Mouse (Mus musculus) hindbrain, postnatal 0 days (tissue): ENCODE measurements around the gene Rnase4. TPM values are rescaled to one million over a fixed set of nuclear protein-coding genes. Genes with fewer than 3 reads are reported as not detected.
A peak's percentile ranks its signal among the peaks of the same experiment; 100 is the strongest.

Source experiments
- ATAC-seq: fragments of 200-750 bp; cut with Nextera tagmentation; 2 replicates; pipeline ENCODE4 v1.8.0; 2017; ENCODE audit warnings: mild to moderate bottlenecking, moderate TSS enrichment, moderate library complexity
- DNase-seq: peaks from one replicate; pipeline ENCODE4 v3.0.0-alpha.2; 2015; ENCODE audit warnings: low spot score
- H3K27ac ChIP-seq: fragments of 300-500 bp; sonication (generic); 2 replicates; pipeline ENCODE4 v1.5.1; 2014; ENCODE audit warnings: mild to moderate bottlenecking
- H3K27me3 ChIP-seq: fragments of 300-500 bp; sonication (generic); 2 replicates; pipeline ENCODE4 v1.6.1; 2014; ENCODE audit warnings: low read length, mixed read lengths; ENCODE audit not compliant: insufficient read depth
- H3K36me3 ChIP-seq: fragments of 300-500 bp; sonication (generic); 2 replicates; pipeline ENCODE4 v1.6.1; 2014; ENCODE audit warnings: low read length, mixed read lengths; ENCODE audit not compliant: insufficient read depth
- H3K4me1 ChIP-seq: fragments of 300-500 bp; sonication (generic); 2 replicates; pipeline ENCODE4 v1.6.1; 2014; ENCODE audit warnings: antibody characterized with exemption, low read length, mixed read lengths; ENCODE audit not compliant: insufficient read depth
- H3K4me2 ChIP-seq: fragments of 300-500 bp; sonication (generic); 2 replicates; pipeline ENCODE4 v1.6.1; 2014; ENCODE audit warnings: low read depth, mild to moderate bottlenecking, low read length, moderate library complexity, mixed read lengths
- H3K4me3 ChIP-seq: fragments of 300-500 bp; sonication (generic); 2 replicates; pipeline ENCODE4 v1.5.1; 2014; ENCODE audit warnings: low read length
- H3K9ac ChIP-seq: fragments of 300-500 bp; sonication (generic); replicated peaks from 2 replicates; pipeline ENCODE4 v1.6.1; 2014; ENCODE audit warnings: mild to moderate bottlenecking, low read length, moderate library complexity, mixed read lengths
- H3K9me3 ChIP-seq: fragments of 300-500 bp; sonication (generic); 2 replicates; pipeline ENCODE4 v1.6.1; 2016; ENCODE audit warnings: low read length, mixed read lengths
- CTCF ChIP-seq: IDR thresholded peaks from 2 replicates; pipeline ENCODE4 v1.5.1; 2016; ENCODE audit warnings: antibody characterized with exemption, control low read depth, low read depth
- WGBS: fragments of 180-500 bp; shearing (Covaris S2); extraction: QIAGEN DNeasy Blood & Tissue Kit; methylation state at CpG from one replicate; pipeline ENCODE4 v1.1.7; 2014; 5-methylcytosine and 5-hydroxymethylcytosine counted together
- polyA plus RNA-seq: library from polyadenylated mRNA; unstranded; fragments of >200 nt; fragmentation: Nextera tagmentation; extraction: Ambion mirVana; gene quantifications from 2 replicates; pipeline ENCODE4 v1.2.1, GENCODE M21; 2015
- total RNA-seq: library from RNA; depleted of rRNA; stranded (reverse); fragments of >200 nt; gene quantifications from 2 replicates; pipeline ENCODE4 v1.2.3, GENCODE M21; 2014; rRNA removed

Rnase4 gene
- total RNA-seq, result 22.9 and 34.1 TPM in 2 replicates
- 17.6 and 19.0 TPM in 2 replicates for polyA plus RNA-seq

GRCm38 (mm10) chr14:51090921-51091900 is at the start of gene Rnase4, which contains the start of gene Ang:
Rnase4 (plus strand) TSS chr14:51091077.
Ang (plus strand) TSS chr14:51091150.
- no peaks in the 10 kb centered on the region for H3K36me3 ChIP-seq
- peak within 1 kb of the TSS; percentile 84 for H3K27ac ChIP-seq
- H3K9me3 ChIP-seq, result no peaks in the 10 kb centered on the region
- no peaks in the 10 kb centered on the region for H3K4me1 ChIP-seq
- H3K9ac ChIP-seq, result peak within 1 kb of the TSS; percentile 60
- peak within 1 kb of the TSS; percentile 63 for H3K4me3 ChIP-seq
- peak within 1 kb of the TSS; percentile 75 for H3K4me2 ChIP-seq
- H3K27me3 ChIP-seq, result no peaks in the 10 kb centered on the region
- 8% methylated on average over 33 of the region's 33 CpGs for WGBS
- TF ChIP-seq CTCF, result no peak
- ATAC-seq (peak; percentile 46), DNase-seq (peak; percentile 63)

DNA sequence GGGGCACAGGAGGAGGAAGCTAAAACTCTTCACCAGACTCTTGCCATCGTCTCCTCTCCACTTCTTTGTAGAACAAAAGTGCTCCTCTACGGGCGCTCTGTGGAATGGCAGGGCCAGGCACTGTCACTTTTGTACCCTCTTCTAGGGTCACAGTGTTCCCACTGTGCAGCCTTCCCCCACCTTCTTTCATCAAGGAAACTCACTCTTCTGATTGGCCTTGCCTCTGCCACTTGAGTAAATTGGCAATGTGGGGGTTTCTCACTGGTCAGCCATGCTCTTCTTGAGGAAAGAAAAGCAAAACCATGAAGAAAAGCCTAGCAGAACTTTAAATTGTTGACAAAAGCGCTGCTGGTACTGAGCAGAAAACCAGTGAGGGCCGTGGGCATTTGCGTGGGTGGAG is 49.1 kb upstream of the Rnase4 start, which contains the start of gene Rnase9:
TSS of gene Rnase9 (minus strand) at position 101 of the 400 bp plus-strand sequence.
- Histone ChIP-seq H3K4me1 (no peaks in the 10 kb centered on the region), H3K9ac (no peak within 1 kb of the TSS), H3K27me3 (no peaks in the 10 kb centered on the region), H3K27ac (no peak within 1 kb of the TSS), H3K4me2 (no peak within 1 kb of the TSS), H3K9me3 (no peaks in the 10 kb centered on the region), H3K4me3 (no peak within 1 kb of the TSS), H3K36me3 (no peaks in the 10 kb centered on the region)
- DNase-seq, result no peak
- 58% methylated on average over 6 of the region's 6 CpGs for WGBS
- no peak for TF ChIP-seq CTCF
- no peak for ATAC-seq

DNA sequence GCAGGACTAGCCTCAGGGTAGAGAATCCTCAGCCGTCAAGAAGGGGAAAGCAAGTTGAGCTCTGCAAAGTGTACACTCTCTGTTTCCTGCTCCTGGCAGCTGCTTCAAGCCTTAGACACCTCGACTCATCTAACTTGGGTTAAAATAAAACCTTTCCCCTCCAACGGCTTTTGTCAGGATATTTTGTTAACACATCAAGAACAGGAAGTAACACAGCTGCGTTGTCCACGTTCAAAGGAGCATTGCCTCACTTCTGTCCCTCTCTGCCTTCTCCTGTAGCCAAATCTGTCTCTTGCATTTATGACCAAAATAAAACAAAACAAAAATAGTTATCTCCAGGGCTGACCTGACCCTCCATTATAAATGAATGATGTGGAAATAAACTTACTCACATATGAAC is 43.0 kb upstream of the Rnase4 start:
- Histone ChIP-seq H3K9me3 (no peaks in the 10 kb centered on the region), H3K27ac (no peak overlapping the region), H3K27me3 (no peaks in the 10 kb centered on the region), H3K36me3 (no peaks in the 10 kb centered on the region), H3K9ac (no peak overlapping the region), H3K4me3 (no peak overlapping the region), H3K4me2 (no peak overlapping the region), H3K4me1 (no peaks in the 10 kb centered on the region)
- 78% methylated on average over 5 of the region's 5 CpGs for WGBS
- DNase-seq (no peak), ATAC-seq (no peak)
- no peak for TF ChIP-seq CTCF

DNA sequence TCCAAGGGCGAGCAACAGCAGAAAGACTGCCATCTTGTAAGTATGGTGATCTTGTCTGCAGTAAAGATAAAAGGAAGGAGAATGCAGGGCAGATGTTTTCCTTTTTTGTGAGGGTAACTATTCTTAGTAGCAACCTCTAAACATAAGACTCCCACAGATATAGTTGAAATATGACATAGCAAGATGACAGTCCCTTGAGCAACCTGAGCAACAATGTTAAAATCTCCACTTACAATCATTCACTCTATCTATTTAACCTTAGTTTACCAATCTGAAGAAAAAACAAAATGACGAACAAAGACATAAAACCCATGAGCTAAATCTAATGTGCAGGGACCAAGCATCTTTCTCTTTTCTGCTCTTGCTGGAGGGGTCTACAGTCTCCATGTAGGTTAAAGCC is 40.8 kb upstream of the Rnase4 start, which contains the start of gene Rnase11:
TSS of gene Rnase11 (minus strand) at position 101 of the 400 bp plus-strand sequence.
- ATAC-seq (no peak), DNase-seq (no peak)
- WGBS, result 90% methylated on average over 2 of the region's 2 CpGs
- no peak within 1 kb of the TSS for H3K9ac ChIP-seq
- no peaks in the 10 kb centered on the region for H3K9me3 ChIP-seq
- no peaks in the 10 kb centered on the region for H3K27me3 ChIP-seq
- no peak within 1 kb of the TSS for H3K4me2 ChIP-seq
- H3K4me1 ChIP-seq, result no peaks in the 10 kb centered on the region
- no peaks in the 10 kb centered on the region for H3K36me3 ChIP-seq
- no peak for TF ChIP-seq CTCF
- no peak within 1 kb of the TSS for H3K4me3 ChIP-seq
- no peak within 1 kb of the TSS for H3K27ac ChIP-seq

DNA sequence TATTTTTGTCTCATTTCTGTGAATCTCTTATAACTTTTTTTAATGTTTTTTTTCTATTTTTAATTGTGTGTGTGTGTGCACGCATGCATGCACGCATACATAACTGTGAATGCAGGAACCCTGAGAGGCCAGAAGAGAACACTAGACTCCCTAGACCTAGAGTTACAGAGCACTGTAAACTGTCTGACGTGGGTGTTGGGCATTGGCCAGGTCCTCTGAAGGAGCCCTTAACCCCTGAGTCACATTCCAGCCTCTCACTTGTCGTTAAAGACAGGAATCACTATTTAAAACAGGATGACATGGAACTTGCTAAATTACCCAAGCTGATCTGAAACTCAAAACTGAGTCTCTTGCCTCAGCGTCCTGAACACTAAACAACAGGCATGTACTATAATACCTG is 38.9 kb upstream of the Rnase4 start:
- Histone ChIP-seq H3K4me2 (no peak overlapping the region), H3K36me3 (no peaks in the 10 kb centered on the region), H3K4me3 (no peak overlapping the region), H3K4me1 (no peaks in the 10 kb centered on the region), H3K9me3 (no peaks in the 10 kb centered on the region), H3K9ac (no peak overlapping the region), H3K27me3 (no peaks in the 10 kb centered on the region), H3K27ac (no peak overlapping the region)
- ATAC-seq, result no peak
- no peak for TF ChIP-seq CTCF
- DNase-seq, result no peak
- 64% methylated on average over 5 of the region's 5 CpGs for WGBS

GRCm38 (mm10) chr14:51053176-51053575 is 37.7 kb upstream of the Rnase4 start:
- Histone ChIP-seq H3K27ac (no peak overlapping the region), H3K9ac (no peak overlapping the region), H3K4me3 (no peak overlapping the region), H3K27me3 (no peaks in the 10 kb centered on the region), H3K4me2 (no peak overlapping the region), H3K36me3 (no peaks in the 10 kb centered on the region), H3K4me1 (no peaks in the 10 kb centered on the region), H3K9me3 (no peaks in the 10 kb centered on the region)
- ATAC-seq (no peak), DNase-seq (no peak)
- 65% methylated on average over 5 of the region's 5 CpGs for WGBS
- TF ChIP-seq CTCF, result no peak
